Mouse (Mus musculus) thymus, postnatal 25 days (tissue): ENCODE results near the gene Gm17651.

ENCODE experiments used
- DNase-seq: peaks from one replicate; pipeline ENCODE4 v3.0.0; 2022

Gm17651 gene

DNA sequence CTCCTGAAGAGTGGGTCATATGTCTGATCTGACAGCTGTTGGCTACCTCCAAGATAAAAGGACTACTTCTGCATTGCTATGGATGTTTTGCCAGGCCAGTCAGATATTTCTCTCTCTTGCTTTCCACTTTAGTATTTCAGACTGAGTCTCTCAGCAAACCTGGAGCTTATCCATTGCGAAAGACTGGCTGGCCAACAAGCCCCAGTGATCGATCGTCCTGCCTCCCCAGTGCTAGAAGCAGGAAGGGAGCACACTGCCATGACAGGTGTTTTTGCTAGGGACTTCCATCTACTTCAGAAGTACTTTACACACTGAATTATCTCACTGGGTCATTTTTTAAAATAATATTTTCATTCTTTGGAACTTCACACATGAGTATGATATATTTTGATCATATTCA is 3.9 kb upstream of the Gm17651 start:
- DNase-seq = no peak

DNA sequence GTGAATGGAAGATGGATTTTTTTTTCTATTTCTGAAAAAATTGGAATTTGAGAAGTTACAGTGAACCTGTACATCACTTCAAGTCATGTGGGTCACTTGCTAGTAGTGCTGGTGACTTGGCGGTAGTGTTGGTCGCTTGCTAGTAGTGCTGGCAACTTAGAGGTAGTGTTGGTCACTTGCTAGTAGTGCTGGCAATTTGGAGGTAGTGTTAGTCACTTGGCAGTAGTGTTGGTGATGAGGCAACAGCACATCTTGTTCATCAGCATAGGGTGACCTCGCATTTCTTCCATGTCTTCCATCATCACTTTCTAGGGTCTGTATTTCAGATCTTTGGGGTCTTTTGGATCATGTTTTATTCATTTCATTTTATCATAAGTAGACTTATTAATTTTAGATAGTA is 1.6 kb upstream of the Gm17651 start:
- no peak for DNase-seq

DNA sequence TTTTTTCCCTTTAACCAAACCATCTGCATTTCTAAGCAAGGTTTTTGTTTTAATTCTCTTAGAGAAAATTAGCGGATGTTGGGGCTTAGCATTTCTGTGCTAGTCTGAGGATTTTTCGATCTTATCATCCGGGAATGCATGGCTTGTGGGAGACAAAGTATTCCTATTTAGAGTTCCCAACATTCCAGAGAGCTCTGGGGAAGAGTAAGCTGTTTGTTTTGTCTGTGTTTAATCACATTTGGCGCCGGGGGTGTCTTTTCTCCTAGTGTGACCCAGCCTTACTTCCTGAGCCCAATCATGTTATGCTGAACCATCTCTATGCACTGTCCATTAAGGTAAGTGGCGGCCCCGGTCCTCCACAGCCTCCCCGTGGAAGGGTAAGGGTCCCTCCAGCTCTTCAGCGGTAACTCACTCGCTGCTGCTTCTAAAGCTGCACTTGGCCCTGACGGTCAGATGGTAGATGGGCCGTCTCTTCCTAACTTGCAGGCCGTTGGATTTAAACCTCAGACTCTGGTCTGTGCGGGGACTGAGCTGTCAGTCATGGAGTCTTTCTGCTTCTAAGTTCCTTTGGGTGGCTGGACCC is 7.3 kb downstream of the Gm17651 start:
- DNase-seq = no peak

DNA sequence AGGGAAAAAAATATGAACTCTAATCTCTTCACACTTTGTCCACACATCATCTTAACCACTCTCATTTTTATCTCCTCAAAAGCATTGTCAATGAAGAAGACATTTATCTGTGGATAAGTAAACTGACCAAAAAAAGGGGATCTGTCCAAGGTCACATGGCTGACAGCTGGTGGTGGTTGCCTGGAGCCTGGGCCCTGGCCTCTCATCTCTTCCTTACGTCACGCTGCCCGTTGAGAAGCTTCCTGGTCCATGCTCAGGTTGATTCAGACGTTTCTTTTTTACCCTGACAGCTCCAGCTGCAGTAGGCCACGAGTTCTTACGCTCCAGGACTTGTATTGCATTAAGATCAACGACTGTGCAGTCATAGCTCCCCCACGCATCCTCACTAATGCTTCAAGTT is 8.3 kb downstream of the Gm17651 start:
- no peak for DNase-seq

DNA sequence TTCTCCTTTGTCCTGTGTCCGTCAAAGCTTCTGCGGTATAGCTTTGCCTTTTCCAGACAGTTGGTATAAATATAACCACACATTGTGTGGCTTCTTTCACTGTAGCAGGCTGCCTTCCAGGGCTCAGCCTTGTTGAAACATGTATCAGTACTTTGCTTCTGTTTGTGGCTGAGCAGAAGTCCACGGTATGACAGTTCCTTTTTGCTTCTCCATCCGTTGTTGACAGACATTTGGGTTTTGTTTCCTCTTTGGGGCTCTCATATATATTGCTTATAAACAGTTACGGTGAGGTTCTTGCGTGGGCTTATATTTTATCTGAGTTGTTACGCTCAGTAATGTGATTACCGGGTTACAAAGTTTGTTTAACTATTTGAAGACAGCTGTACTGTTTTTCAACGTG is 9.0 kb downstream of the Gm17651 start:
- no peak for DNase-seq

DNA sequence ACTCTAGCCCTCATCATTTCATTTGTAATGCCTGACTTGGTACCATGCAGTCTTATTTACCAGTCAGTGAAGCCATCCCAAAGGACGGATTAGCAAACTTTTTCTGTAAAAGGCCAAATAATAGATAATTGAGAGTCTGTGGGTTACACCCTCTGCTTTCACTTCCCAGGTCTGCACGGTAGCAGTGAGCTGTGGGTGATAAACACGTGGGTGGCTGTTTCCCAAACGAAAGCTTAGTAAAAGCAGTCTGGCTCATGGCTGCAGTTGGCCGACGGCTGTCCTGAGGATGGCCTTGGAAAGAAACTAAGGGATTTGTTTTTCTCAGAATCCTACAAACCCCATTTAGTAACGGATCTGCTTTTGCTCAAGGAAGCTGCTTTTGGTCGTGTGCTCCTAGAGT is 13.3 kb downstream of the Gm17651 start:
- no peak for DNase-seq

DNA sequence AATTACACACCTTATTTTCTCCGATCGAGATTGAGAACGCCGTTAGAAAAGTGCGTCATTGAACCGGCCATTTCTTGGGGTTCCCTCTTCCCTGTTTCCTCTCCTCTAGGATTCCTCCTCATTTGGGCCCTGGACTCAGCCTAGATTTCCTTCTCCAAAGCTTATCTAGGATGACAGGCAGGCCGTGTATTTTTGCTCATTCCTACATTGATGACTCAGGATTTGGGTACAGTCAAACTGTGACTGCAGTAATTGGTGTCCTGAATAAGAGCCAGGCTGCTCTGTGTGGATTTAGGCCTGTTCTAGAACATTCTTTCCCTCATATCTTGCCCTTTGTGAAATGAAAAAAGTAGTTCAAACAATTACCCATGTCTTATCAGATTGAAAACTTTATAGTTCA is 14.7 kb downstream of the Gm17651 start:
- no peak for DNase-seq

DNA sequence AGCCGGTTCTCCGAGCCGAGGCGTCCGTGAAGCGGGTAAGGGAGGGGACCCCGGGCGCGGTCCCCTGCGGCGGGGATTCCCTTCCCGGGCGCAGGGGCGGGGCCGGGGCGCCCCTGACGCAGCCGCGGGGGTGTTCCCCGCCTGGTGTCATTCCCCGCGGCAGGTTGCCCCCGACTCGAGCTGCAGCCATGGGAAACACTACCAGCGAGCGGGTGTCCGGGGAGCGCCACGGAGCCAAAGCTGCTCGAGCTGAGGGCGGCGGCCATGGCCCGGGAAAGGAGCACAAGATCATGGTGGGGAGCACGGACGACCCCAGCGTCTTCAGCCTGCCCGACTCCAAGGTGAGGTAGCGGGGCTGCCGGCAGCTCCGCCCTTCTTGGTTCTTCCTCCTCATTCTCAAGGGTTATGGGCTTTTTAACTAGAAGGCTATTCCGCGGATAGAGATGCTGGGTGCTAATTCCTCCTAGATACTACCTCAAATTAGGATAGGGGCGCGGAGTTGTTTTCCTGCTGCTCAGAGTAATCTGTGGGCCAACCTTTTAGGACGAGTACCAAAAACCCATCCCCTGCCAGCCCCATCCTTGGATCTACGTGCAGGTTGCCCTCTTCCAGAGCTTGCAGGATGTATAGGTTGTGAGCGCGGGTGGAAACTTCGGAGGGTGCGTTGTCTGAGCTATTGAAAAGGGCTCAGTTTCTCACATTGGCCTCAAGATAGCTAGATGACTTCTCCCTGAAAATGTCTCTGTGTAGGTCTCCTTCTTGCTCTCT is 15.9 kb downstream of the Gm17651 start:
- DNase-seq = no peak

DNA sequence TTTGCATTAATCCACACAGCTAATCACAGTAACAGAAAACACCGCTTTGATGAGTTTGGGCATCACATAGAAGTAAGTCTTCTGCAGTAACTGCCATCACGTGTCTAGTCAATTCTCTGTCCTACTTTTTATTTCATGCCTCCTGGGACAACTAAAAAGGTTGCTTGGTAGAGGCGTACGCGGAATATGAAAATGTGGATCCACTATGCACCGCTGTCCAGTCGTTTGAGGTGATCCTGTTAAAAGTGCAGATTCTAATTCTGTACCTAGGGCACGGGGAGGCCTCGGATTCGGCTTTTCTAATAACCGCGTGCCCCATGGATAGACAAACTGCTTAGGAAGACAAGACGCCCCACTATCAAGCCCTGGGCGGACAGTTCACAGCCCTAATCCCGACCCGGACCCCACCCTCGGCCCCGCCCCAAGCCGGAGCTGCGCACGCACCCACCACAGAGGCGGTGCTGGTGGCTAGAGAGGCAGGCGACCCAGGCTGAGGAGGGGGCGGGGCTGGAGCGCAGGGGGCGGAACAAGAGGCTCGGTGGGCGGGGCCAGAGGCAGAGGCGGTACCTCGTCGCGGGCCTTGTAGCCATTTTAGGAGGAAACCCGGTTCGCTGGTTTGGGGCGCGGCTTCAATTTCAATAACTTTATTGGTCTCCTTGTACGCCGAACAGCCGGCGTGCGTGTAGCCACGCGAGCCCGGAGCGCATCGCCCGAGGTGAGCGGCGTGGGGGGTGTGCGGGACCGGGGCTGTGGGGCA is 16.7 kb downstream of the Gm17651 start, which contains the start of gene Prkab2:
Gene Prkab2 (plus strand): TSS at position 539 of the 757 bp plus-strand sequence.
- peak; percentile 99 for DNase-seq

DNA sequence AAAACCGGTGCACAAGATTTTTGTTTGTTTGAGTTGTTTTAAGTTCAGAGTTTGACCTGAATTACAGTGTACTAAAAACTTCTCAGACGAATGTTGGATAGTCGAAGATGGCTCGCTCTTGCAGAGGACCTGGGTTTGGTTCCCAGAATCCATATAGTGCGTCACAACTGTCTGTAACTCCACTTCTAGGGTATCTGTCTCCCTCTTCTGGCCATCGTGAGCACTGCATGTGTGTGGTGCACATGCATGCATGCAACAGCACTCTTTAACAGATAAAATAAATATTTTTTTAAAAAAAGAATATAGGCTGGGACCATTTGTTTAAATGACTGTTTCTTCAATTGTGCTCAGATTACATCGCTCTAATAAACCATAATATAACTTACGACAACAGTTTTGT is 19.6 kb downstream of the Gm17651 start:
- DNase-seq = peak; percentile 46

DNA sequence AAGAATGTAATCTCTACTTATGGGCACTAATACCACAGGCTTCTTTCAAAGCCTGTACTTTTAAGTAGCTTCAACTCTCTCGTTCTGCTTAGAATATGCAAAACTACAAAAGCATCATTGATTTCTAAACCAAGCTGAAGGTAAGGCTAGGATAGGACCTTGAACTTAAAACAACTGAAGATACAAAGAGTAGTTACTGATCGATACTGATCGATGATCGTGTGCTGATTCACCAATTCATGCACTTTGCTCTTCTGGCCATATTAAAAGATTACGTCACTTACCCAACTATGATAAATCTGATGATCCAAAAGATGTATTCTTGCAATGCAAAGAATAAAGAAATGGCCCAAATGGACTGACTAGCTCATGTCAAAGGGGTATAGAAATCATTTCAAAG is 20.7 kb downstream of the Gm17651 start:
- no peak for DNase-seq

DNA sequence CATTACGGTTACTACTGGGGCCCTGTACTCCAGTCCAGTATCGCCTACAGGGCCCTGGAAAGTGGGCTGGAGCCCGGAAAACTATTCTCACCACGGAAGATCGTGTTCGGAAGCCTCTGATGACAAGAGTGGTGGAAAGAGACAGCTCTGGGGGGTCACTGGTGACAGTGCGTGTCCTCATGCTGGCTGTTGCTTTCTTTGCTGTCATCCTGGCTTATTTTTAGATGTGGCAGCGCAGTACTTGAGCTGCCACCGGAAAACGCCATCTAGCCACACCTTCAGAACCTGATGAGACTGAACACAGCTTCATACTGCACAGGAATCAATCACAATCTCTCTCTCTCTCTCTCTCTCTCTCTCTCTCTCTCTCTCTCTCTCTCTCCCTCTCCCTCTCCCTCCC is 22.9 kb downstream of the Gm17651 start:
- DNase-seq = no peak

DNA sequence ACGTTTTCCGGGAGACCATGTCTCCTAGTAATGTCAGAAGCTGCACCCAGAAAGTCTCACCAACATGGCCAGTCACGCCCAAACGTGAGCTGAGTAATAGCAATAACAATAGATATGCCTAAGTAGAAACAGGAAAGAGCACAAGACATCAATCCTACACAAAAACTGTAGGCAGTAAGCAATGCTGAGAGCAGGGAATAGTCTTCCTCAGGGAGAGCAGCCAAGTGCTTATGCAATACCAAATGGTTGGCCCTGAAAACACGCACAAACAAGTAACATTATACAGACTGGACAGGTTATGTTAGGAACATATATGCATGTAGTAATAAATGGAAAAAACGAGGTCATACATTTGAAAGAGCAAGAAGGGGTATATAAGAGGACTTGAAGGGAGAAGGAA is 25.0 kb downstream of the Gm17651 start:
- no peak for DNase-seq

DNA sequence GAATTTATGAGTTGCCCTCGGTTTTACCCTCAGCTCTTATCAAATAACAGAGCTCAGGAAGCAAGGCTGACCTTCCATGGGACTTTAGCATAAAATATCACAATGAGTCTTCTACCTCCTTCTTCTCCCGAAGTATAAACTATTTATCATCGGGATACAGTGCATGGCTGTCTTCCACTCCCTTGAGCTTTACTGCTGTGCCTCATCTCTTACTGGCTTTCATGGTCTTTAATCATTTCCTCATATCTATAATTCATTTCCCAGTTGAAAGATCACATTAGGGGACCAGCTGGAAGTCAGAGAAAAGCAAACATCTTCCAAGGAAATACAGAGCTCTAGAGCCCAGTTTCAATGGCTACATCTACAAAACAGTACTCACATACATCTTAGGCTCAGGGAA is 25.5 kb downstream of the Gm17651 start:
- no peak for DNase-seq

DNA sequence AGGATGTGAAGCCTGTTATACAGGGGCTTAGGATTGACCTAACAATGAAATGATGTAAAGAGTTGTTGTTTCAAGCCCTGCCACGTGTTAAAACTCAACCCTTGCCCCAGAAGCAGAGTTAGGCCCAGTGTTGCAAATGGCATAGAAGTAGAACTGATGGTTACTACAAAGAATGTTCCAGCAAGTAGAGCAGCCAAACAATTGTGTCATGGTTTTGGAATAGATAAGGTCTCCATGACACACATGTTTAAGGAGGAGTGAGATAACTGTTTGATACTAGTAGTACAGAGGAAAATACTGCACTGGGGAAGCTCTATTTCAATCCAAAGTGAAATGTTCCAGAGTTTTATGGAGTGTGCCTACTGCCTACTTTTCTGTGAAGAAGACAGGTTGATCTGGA is 26.0 kb downstream of the Gm17651 start:
- DNase-seq = no peak

DNA sequence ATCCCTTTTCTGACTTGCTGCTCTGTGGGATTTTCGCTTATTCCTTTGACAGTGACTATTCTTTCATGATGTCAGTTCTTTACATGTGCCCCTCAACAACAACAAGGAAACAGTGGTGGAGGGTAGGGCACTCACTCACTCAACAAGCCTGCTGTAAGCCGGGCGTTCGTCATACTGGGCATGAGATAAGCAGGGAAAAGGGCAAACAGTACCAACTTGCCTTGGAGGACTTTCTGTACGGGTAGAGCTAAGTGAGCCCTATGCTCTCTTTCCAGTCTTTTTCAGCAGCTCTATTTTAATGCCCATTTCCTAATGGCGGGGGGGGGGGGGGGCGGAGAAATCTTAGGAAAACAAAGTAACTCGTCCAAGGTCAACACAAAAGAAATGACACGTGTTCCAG is 32.5 kb downstream of the Gm17651 start:
- no peak for DNase-seq

DNA sequence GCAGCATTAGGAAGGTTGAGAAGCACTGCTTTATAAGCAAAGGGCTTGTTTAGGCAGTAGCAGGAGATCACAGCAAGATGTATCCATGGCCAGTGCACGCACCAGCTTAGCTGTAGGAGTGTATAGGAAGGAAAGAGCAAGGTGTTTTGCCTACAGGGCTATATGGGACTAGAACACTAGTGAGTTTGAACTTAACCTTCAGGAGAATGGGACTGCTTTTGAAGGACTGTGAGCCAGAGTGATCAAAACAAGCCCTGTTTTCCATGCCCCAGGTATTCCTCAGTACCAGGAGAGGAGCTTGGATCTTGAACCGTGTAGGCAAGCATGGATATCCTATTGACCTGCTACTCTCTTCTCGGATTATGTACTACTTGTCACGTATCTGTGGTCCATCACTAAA is 33.1 kb downstream of the Gm17651 start:
- DNase-seq = no peak

DNA sequence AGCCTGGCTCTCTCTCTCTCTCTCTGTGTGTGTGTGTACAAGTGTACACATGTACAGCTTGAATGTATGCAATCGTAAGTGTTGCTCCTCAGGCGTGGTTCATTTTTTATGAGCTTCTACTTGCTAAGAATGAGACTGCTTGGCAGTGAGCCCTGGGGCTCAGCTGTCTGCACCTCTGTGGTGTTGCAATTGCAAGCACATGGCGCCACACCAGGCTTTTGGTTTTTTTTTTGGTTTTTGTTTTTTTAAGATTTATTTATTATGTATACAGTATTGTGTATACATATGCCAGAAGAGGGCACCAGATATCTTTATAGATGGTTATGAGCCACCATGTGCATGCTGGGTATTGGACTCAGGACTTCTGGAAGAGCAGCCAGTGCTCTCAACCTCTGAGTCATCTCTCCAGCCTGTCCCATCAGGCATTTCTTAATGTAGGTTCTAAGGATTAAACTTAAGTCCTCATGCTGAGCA is 40.2 kb downstream of the Gm17651 start:
- no peak for DNase-seq

DNA sequence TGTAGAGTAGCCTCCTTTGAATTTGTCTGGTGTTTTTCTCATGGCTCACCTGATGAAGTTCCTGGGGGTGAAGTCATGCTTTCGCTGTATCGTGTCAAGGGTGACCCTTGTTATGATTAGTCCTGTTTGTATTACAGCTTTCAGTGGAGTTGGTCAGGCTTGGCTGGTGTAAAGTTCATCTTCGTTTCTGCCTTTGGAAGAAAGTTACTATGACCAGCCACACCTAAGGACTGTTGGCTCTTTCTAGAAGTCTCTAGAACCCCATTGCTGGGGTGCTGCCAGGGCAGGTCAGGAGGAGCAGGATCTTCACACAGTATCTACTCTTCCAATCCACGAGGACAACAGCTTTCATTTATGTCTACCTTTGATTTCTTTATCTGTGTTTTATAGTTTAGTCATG is 41.0 kb downstream of the Gm17651 start:
- no peak for DNase-seq

DNA sequence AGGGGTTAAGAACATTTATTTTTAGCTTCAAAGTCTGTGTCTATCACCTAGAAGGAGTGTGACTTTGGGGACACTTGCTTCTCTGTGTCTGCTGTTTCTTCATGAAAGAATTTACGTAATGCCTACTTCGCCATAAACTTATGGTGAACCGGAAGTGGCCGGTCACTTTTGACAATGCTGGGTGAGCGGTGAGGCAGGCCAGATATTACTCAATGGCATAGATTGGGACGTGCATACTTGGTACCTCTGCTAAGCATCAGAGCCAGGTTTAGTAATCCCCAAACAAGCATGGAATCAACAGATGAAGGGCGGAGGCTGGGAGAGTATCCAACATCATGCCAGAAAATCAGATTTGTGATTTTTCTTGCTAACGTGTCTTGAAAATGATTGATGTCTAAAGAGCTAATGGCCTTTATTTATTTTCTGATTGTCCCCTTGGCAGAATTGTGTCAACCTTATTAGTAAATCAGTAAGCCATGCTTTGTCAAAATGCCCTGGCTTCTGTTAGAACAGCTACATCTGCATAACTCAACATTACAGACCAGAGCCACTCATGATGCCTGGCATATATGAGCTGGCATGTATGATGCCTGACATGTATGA is 43.1 kb downstream of the Gm17651 start:
- no peak for DNase-seq

DNA sequence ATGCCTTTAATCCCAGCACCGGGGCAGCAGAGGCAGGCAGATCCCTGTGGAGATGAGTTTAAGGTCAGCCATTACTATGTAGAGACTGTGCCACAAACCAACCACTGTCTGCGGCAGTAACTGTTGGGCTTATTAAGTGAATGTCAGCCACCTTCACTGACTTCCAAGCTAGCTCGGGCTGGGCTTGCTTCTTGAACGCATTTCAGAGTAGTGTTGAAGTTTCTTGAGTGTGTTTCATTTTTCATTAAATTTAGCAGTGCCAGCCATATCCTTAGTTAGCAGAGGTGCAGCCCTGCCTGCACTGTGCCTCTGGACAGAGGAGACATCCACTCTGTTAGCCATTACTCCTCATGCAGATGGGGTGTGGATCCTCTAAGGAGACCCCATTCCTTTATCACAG is 43.7 kb downstream of the Gm17651 start:
- no peak for DNase-seq

DNA sequence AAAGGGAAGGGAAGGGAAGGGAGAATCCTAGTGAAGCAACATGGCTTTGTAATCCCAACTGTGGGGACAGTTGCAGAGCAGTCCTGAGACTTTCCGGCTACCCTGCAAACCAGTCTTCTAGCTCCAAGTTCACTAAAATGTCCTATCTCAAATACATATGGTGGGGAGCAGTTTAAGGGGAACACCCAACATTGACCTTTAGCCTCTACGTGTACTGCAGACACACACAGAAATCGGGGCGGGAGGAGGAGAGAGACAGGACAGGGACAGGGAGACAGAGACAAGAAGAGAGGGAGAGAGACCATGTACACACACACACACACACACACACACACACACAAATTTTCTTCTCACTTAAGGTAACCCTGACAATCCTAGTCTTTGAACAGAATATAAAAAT is 44.6 kb downstream of the Gm17651 start:
- no peak for DNase-seq

DNA sequence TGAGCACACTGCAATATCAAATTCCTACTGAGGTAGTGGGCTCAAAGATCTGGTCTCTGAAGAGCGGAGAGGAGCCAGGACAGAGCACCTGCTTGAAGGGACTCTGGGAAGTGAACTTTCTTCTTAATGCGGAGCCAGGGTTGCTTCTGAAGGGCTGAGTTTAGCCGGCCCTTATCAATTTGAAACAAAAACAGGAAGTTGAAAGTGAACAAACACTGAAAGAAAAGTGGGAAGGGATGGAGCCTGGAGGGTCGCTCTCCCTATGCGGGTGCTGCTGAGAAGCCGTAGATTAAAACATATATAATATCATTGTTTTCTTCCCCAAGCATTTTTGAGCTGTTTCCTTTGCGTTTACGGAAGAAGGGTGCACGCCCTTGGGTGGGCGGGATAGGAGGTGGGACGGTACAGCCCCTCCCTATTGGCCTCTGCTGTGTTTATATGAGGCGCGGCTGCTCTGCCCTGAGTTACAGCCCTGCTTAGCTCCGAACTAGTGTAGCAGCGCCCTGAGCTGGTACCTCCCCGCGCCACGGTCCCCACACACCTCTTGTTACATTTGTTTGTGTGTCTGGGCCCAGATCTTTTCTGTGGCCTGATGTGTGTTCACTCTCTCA is 46.0 kb downstream of the Gm17651 start, which contains the start of gene Fmo5:
Gene Fmo5 (plus strand): TSS at position 414 of the 611 bp plus-strand sequence.
- DNase-seq = peak; percentile 81
